ENCODE assay signal across 28 mouse cellular contexts in genomic region chr9:44053936-44054335, GRCm38 (mm10). TPM values are rescaled to one million over a fixed set of nuclear protein-coding genes. Genes with fewer than 3 reads are reported as not detected.
DNase-seq lines count a peak whose midpoint lies in the region; ATAC-seq and TF ChIP-seq lines count a peak whose summit lies in the region.
"Had no signal": no experiment of that assay in that cellular context is flagged by ENCODE, and none has a peak within 500 bp of the region (broad histone marks: within the 10 kb centered on the region; RNA-seq: fewer than 3 reads in every experiment).

No protein-coding gene starts in this region.

- peaks cover 0 to 2% of the 10 kb centered on the region in 2 experiments; a peak in 1 of 4 replicates for H3K27me3 ChIP-seq in MEL (ENCODE audit: control insufficient read depth in 1 of 2, insufficient read depth in 2 of 2, low read length in 2 of 2)
- H3K27me3 ChIP-seq: embryonic facial prominence, embryonic 13.5 days; embryonic facial prominence, embryonic 15.5 days; forebrain, embryonic 15.5 days had no signal

- H3K9ac ChIP-seq in MEL (ENCODE audit: control insufficient read depth, low read depth, low read length, poor library complexity, severe bottlenecking) = no peak overlapping the region
- H3K9ac ChIP-seq: embryonic facial prominence, embryonic 13.5 days; embryonic facial prominence, embryonic 15.5 days; forebrain, embryonic 13.5 days; forebrain, embryonic 15.5 days; forebrain, postnatal 0 days had no signal

- no peak for TF ChIP-seq POLR2A in MEL (IDR thresholded peaks at IDR 0.05; ENCODE audit: control insufficient read depth in 1 of 2, insufficient read depth in 1 of 2, low read depth in 1 of 2, low read length in 2 of 2, poor library complexity in 1 of 2)

- H3K36me3 ChIP-seq in MEL (ENCODE audit: control insufficient read depth in 1 of 2, insufficient read depth in 2 of 2, low read length in 2 of 2) = peaks cover 0 to 6% of the 10 kb centered on the region in 2 experiments; a peak in 2 of 4 replicates
- H3K36me3 ChIP-seq: embryonic facial prominence, embryonic 13.5 days; embryonic facial prominence, embryonic 15.5 days; forebrain, embryonic 15.5 days; G1E had no signal

- no peak for TF ChIP-seq CTCF in MEL (IDR thresholded peaks at IDR 0.05 in 2 of 3, conservative IDR thresholded peaks at IDR 0.05 in 1 of 3; ENCODE audit: control insufficient read depth in 1 of 3, insufficient read depth in 1 of 3, low read depth in 2 of 3, low read length in 3 of 3, poor library complexity in 1 of 3, severe bottlenecking in 1 of 3)

- H3K4me3 ChIP-seq in MEL (ENCODE audit: control insufficient read depth in 1 of 2, insufficient read depth in 1 of 2, low read depth in 2 of 2, low read length in 2 of 2) = no peak overlapping the region
- H3K4me3 ChIP-seq: embryonic facial prominence, embryonic 13.5 days; embryonic facial prominence, embryonic 15.5 days; forebrain, embryonic 13.5 days; forebrain, embryonic 15.5 days had no signal

- H3K27ac ChIP-seq in MEL (ENCODE audit: control insufficient read depth, low read depth, low read length) = no peak overlapping the region
- H3K27ac ChIP-seq: embryonic facial prominence, embryonic 13.5 days; embryonic facial prominence, embryonic 15.5 days; forebrain, embryonic 13.5 days; forebrain, embryonic 15.5 days had no signal

- no peak for TF ChIP-seq RAD21 in MEL (IDR thresholded peaks at IDR 0.05; ENCODE audit: low read depth, low read length)

- no peaks in the 10 kb centered on the region for H3K79me2 ChIP-seq in MEL (ENCODE audit: control insufficient read depth, insufficient read depth, low read length, poor library complexity)

- TF ChIP-seq EP300 in MEL (IDR thresholded peaks at IDR 0.05; ENCODE audit: low read depth in 1 of 2, low read length in 2 of 2) = no peak

- no peaks in the 10 kb centered on the region for H3K9me3 ChIP-seq in MEL (replicated peaks; ENCODE audit: insufficient read depth, low read length)
- H3K9me3 ChIP-seq: embryonic facial prominence, embryonic 13.5 days; embryonic facial prominence, embryonic 15.5 days; forebrain, embryonic 13.5 days; forebrain, embryonic 15.5 days; G1E had no signal

- DNase-seq in 3T3-L1 (ENCODE audit: low read depth, low spot score) = peak; percentile 63
- peak; percentile 42 for DNase-seq in MEL (ENCODE audit: low read depth, low spot score)
- peak; percentile 56 for DNase-seq in T-cell, adult 2 months (ENCODE audit: low spot score)
- no peak for DNase-seq in thymus, postnatal 25 days
- DNase-seq in adrenal gland, adult 2 months = no peak
- no peak for DNase-seq in urinary bladder, postnatal 4 days (ENCODE audit: low spot score in 2 of 2)
- DNase-seq: adrenal gland, postnatal 10 days; adrenal gland, postnatal 25 days; B cell, adult 2 months; cerebellum, adult 11 months; cerebellum, adult 18-20 months; cerebellum, adult 8-10 months; cerebellum, adult 9-11 months; cerebellum, postnatal 14 days; cerebellum, postnatal 36 days; embryo, embryonic 11 days; forebrain, postnatal 0 days had no signal

- peaks cover 0 to 9% of the 10 kb centered on the region in 2 experiments; a peak in 1 of 4 replicates for H3K4me1 ChIP-seq in MEL (ENCODE audit: control insufficient read depth in 1 of 2, insufficient read depth in 2 of 2, low read length in 2 of 2)
- H3K4me1 ChIP-seq: forebrain, embryonic 13.5 days; forebrain, embryonic 15.5 days had no signal

- ATAC-seq in granulocyte monocyte progenitor cell, adult 5-6 weeks (replicated peaks; ENCODE audit: poor library complexity, severe bottlenecking) = 0 out of 2 replicates have a peak, but pooled peaks have one; percentile 22
- ATAC-seq: CD4-positive, CD25-positive, alpha-beta regulatory T cell, adult 4 months; forebrain, embryonic 13.5 days; forebrain, embryonic 15.5 days; forebrain, postnatal 0 days; Patski had no signal

TF ChIP-seq in MEL, 35 proteins besides CTCF, POLR2A, EP300 and RAD21:
- TF ChIP-seq ZNF384 (IDR thresholded peaks at IDR 0.05; ENCODE audit: low read depth, low read length) = no peak
- no peak for TF ChIP-seq GATA1 (IDR thresholded peaks at IDR 0.05; ENCODE audit: low read depth, low read length)
- no peak for TF ChIP-seq MEF2A (IDR thresholded peaks at IDR 0.05; ENCODE audit: extremely low read depth, insufficient replicate concordance, low read depth, low read length, poor library complexity, severe bottlenecking)
- TF ChIP-seq ZMIZ1 (IDR thresholded peaks at IDR 0.05; ENCODE audit: low read depth, low read length) = no peak
- no peak for TF ChIP-seq UBTF (IDR thresholded peaks at IDR 0.05; ENCODE audit: borderline replicate concordance, insufficient read depth, low read depth, low read length)
- no peak for TF ChIP-seq E2F4 (IDR thresholded peaks at IDR 0.05; ENCODE audit: borderline replicate concordance, low read depth, low read length)
- TF ChIP-seq JUND (IDR thresholded peaks at IDR 0.05; ENCODE audit: low read depth, low read length) = no peak

RNA-seq across cellular contexts. Expression of gene Thy1, which starts 10.8 kb away (rescaled TPM):
- 1.5 and 4.0 TPM in 2 replicates for total RNA-seq in MEL (2012; rRNA removed)
- 10 to 100 TPM in 1 of 2 experiments, not detected in 1; 24.0 TPM for polyA plus RNA-seq in MEL (2012; ENCODE audit: insufficient read depth in 1 of 2, insufficient read length in 2 of 2, low read depth in 1 of 2, low replicate concordance in 2 of 2, missing spikeins in 1 of 2)
- 3.3 TPM in 1 of 2 replicates, not detected in the other for total RNA-seq in granulocyte monocyte progenitor cell, adult 5-6 weeks (2014; fragmentation: Nextera tagmentation)
- total RNA-seq in granulocyte monocyte progenitor cell, adult 5-6 weeks (2017) = not detected in 2 replicates
- 10 to 100 TPM; 46.9 to 49.6 TPM for total RNA-seq in adrenal gland, adult 2 months (2021)
- polyA plus RNA-seq in adrenal gland, adult 2 months (2012; rRNA removed) = 25.0 and 26.5 TPM in 2 replicates
- total RNA-seq: CH12.LX, G1E had no signal
- polyA plus RNA-seq: forebrain, embryonic 11.5 days; G1E; Patski had no signal

RNA-seq across cellular contexts. Expression of gene Usp2, which starts 12.9 kb away (rescaled TPM):
- total RNA-seq in MEL (2012; rRNA removed) = 3.6 and 4.3 TPM in 2 replicates
- polyA plus RNA-seq in MEL (2012; ENCODE audit: insufficient read depth in 1 of 2, insufficient read length in 2 of 2, low read depth in 1 of 2, low replicate concordance in 2 of 2, missing spikeins in 1 of 2) = 10 to 100 TPM in 1 of 2 experiments, not detected in 1; 13.9 TPM
- 3.6 and 12.0 TPM in 2 replicates for total RNA-seq in granulocyte monocyte progenitor cell, adult 5-6 weeks (2014; fragmentation: Nextera tagmentation)
- 1.2 and 3.1 TPM in 2 replicates for total RNA-seq in granulocyte monocyte progenitor cell, adult 5-6 weeks (2017)
- total RNA-seq in adrenal gland, adult 2 months (2021) = 10 to 100 TPM; 33.7 to 60.9 TPM
- 10.9 and 15.2 TPM in 2 replicates for polyA plus RNA-seq in adrenal gland, adult 2 months (2012; rRNA removed)

RNA-seq across cellular contexts. Expression of gene Mfrp, which starts 47.6 kb away (rescaled TPM):
- total RNA-seq in MEL (2012; rRNA removed) = not detected in 2 replicates
- polyA plus RNA-seq in MEL (2012; ENCODE audit: insufficient read depth in 1 of 2, insufficient read length in 2 of 2, low read depth in 1 of 2, low replicate concordance in 2 of 2, missing spikeins in 1 of 2) = under 1 TPM in 1 of 2 experiments, not detected in 1; 0.10 TPM
- total RNA-seq in granulocyte monocyte progenitor cell, adult 5-6 weeks (2014; fragmentation: Nextera tagmentation) = not detected in 2 replicates
- 0.15 TPM in 1 of 2 replicates, not detected in the other for total RNA-seq in granulocyte monocyte progenitor cell, adult 5-6 weeks (2017)
- total RNA-seq in adrenal gland, adult 2 months (2021) = under 1 TPM in 1 of 2 experiments, not detected in 1; 0.10 TPM
- polyA plus RNA-seq in adrenal gland, adult 2 months (2012; rRNA removed) = 0.40 TPM in 1 of 2 replicates, not detected in the other
- total RNA-seq: adrenal gland, postnatal 25 days; CH12.LX; common myeloid progenitor, adult 5-6 weeks; G1E had no signal
- polyA plus RNA-seq: CD4-positive, CD25-positive, alpha-beta regulatory T cell, adult 4 months; forebrain, embryonic 11.5 days; G1E had no signal

RNA-seq across cellular contexts. Expression of gene C1qtnf5, which starts 53.1 kb away (rescaled TPM):
- 0.19 TPM in 1 of 2 replicates, not detected in the other for total RNA-seq in MEL (2012; rRNA removed)
- polyA plus RNA-seq in MEL (2012; ENCODE audit: insufficient read depth in 1 of 2, insufficient read length in 2 of 2, low read depth in 1 of 2, low replicate concordance in 2 of 2, missing spikeins in 1 of 2) = under 1 TPM in 1 of 2 experiments, not detected in 1; 0.13 TPM
- not detected in 2 replicates for total RNA-seq in granulocyte monocyte progenitor cell, adult 5-6 weeks (2014; fragmentation: Nextera tagmentation)
- not detected in 2 replicates for total RNA-seq in granulocyte monocyte progenitor cell, adult 5-6 weeks (2017)
- 10 to 100 TPM; 11.2 to 17.6 TPM for total RNA-seq in adrenal gland, adult 2 months (2021)
- 32.4 and 34.3 TPM in 2 replicates for polyA plus RNA-seq in adrenal gland, adult 2 months (2012; rRNA removed)
- total RNA-seq: CH12.LX; common myeloid progenitor, adult 5-6 weeks; G1E had no signal
- polyA plus RNA-seq: CD4-positive, CD25-positive, alpha-beta regulatory T cell, adult 4 months had no signal

RNA-seq across cellular contexts. Expression of gene Gm49380, which starts 59.4 kb away (rescaled TPM):
- not detected in 2 replicates for total RNA-seq in MEL (2012; rRNA removed)
- under 1 TPM in 1 of 2 experiments, not detected in 1; 0.24 TPM for polyA plus RNA-seq in MEL (2012; ENCODE audit: insufficient read depth in 1 of 2, insufficient read length in 2 of 2, low read depth in 1 of 2, low replicate concordance in 2 of 2, missing spikeins in 1 of 2)
- not detected in 2 replicates for total RNA-seq in granulocyte monocyte progenitor cell, adult 5-6 weeks (2014; fragmentation: Nextera tagmentation)
- not detected in 2 replicates for total RNA-seq in granulocyte monocyte progenitor cell, adult 5-6 weeks (2017)
- total RNA-seq in adrenal gland, adult 2 months (2021) = under 1 TPM; 0.12 to 0.76 TPM
- 1.1 TPM in 1 of 2 replicates, not detected in the other for polyA plus RNA-seq in adrenal gland, adult 2 months (2012; rRNA removed)
- total RNA-seq: CH12.LX; common myeloid progenitor, adult 5-6 weeks had no signal
- polyA plus RNA-seq: CD4-positive, CD25-positive, alpha-beta regulatory T cell, adult 4 months; forebrain, embryonic 11.5 days; forebrain, embryonic 13.5 days; forebrain, postnatal 0 days; G1E had no signal

Comparison
In these comparisons a context has a peak if more than half of its experiments do, and no peak if none do; other contexts are left out.
1. DNase-seq: peak in 3T3-L1 (single experiment), MEL (single experiment) and T-cell, adult 2 months (single experiment); none in thymus, postnatal 25 days (single experiment), adrenal gland, adult 2 months (single experiment) and urinary bladder, postnatal 4 days (0 of 2).